ENCODE assay signal across 19 mouse cellular contexts in genomic region chr17:34652546-34652945, GRCm38 (mm10). TPM values are rescaled to one million over a fixed set of nuclear protein-coding genes. Genes with fewer than 3 reads are reported as not detected.
"Had no signal": no experiment of that assay in that cellular context is flagged by ENCODE, and none has a peak within 500 bp of the region (broad histone marks: within the 10 kb centered on the region; RNA-seq: fewer than 3 reads in every experiment).

No protein-coding gene starts in this region.

- DNase-seq: kidney, postnatal 25 days; liver, postnatal 0 days; lung, embryonic 14.5 days; right cerebral cortex, adult 18-20 months; right cerebral cortex, postnatal 14 days; right cerebral cortex, postnatal 4 days; thymus, adult 18-20 months; thymus, postnatal 36 days had no signal

- H3K4me3 ChIP-seq: limb, embryonic 12.5 days; limb, embryonic 15.5 days; midbrain, embryonic 12.5 days; midbrain, embryonic 15.5 days; neural tube, embryonic 12.5 days; neural tube, embryonic 15.5 days had no signal

- H3K27me3 ChIP-seq: limb, embryonic 12.5 days; limb, embryonic 15.5 days; midbrain, embryonic 12.5 days; midbrain, embryonic 15.5 days; neural tube, embryonic 12.5 days; neural tube, embryonic 15.5 days had no signal

- H3K27ac ChIP-seq: kidney, postnatal 0 days; limb, embryonic 12.5 days; limb, embryonic 15.5 days; liver, embryonic 14.5 days; macrophage; midbrain, embryonic 12.5 days; midbrain, embryonic 15.5 days; neural tube, embryonic 12.5 days; neural tube, embryonic 15.5 days; stomach, postnatal 0 days had no signal

- H3K9me3 ChIP-seq: limb, embryonic 12.5 days; limb, embryonic 15.5 days; midbrain, embryonic 12.5 days; midbrain, embryonic 15.5 days; neural tube, embryonic 12.5 days; neural tube, embryonic 15.5 days had no signal

RNA-seq across cellular contexts. Expression of gene Tnxb, which starts 17.8 kb away (rescaled TPM):
- polyA plus RNA-seq: limb, embryonic 12.5 days; macrophage had no signal

RNA-seq across cellular contexts. Expression of gene Prrt1, which starts 23.2 kb away (rescaled TPM):
- polyA plus RNA-seq: liver, embryonic 11.5 days had no signal
